Mouse (Mus musculus) retina, postnatal 7 days (tissue): ENCODE measurements around the gene Mpv17l2.
A peak's percentile ranks its signal among the peaks of the same experiment; 100 is the strongest.

ENCODE experiments used
- DNase-seq: peaks from one replicate; pipeline ENCODE4 v3.0.0-alpha.2; 2012; ENCODE audit warnings: low read depth, low spot score

The Mpv17l2 gene

GRCm38 (mm10) chr8:70766571-70767440 is 6.1 kb upstream of the Mpv17l2 start:
- no peak for DNase-seq

- no peak for DNase-seq
Observed at GRCm38 (mm10) chr8:70765838-70766570, 5.3 kb upstream of the Mpv17l2 start.

GRCm38 (mm10) chr8:70765329-70765728 is 4.6 kb upstream of the Mpv17l2 start:
- no peak for DNase-seq

GRCm38 (mm10) chr8:70764676-70765075 is 3.9 kb upstream of the Mpv17l2 start:
- DNase-seq: no peak

GRCm38 (mm10) chr8:70764026-70764425 is 3.3 kb upstream of the Mpv17l2 start:
- DNase-seq: no peak

GRCm38 (mm10) chr8:70763354-70763753 is 2.6 kb upstream of the Mpv17l2 start:
- DNase-seq: no peak

- no peak for DNase-seq
Observed at GRCm38 (mm10) chr8:70762118-70762517, 1.4 kb upstream of the Mpv17l2 start.

- DNase-seq: no peak
Observed at GRCm38 (mm10) chr8:70760350-70760749, 396 bp downstream of the Mpv17l2 start.

GRCm38 (mm10) chr8:70758616-70759561 is 1.9 kb downstream of the Mpv17l2 start:
- no peak for DNase-seq

GRCm38 (mm10) chr8:70758308-70758615 is 2.5 kb downstream of the Mpv17l2 start:
- DNase-seq: no peak

GRCm38 (mm10) chr8:70757523-70758307 is 3.0 kb downstream of the Mpv17l2 start:
- DNase-seq: no peak

GRCm38 (mm10) chr8:70756476-70757040 is 4.2 kb downstream of the Mpv17l2 start:
- DNase-seq: no peak

- no peak for DNase-seq
Observed at GRCm38 (mm10) chr8:70755661-70756475, 4.9 kb downstream of the Mpv17l2 start.

- peak; percentile 62 for DNase-seq
Observed at GRCm38 (mm10) chr8:70754871-70755660, 5.7 kb downstream of the Mpv17l2 start.

- peak; percentile 94 for DNase-seq
Observed at GRCm38 (mm10) chr8:70754043-70754870, 6.5 kb downstream of the Mpv17l2 start, which contains the start of gene Rab3a. Gene Rab3a (plus strand): TSS chr8:70754679.

GRCm38 (mm10) chr8:70753151-70753550 is 7.6 kb downstream of the Mpv17l2 start:
- no peak for DNase-seq

GRCm38 (mm10) chr8:70752000-70752764 is 8.6 kb downstream of the Mpv17l2 start:
- no peak for DNase-seq
